Mouse (Mus musculus) hindlimb bud, embryonic 11.5 days (tissue): ENCODE measurements around the gene Traf7.

Experiments used
- DNase-seq: peaks from one replicate; pipeline ENCODE4 v3.0.0-alpha.2; 2012; ENCODE audit warnings: low read depth, low spot score; ENCODE audit errors: extremely low spot score

Traf7 gene

GRCm38 (mm10) chr17:24478663-24479380 is 48.9 kb downstream of the Traf7 start, which contains the start of gene Mlst8:
TSS of gene Mlst8 (minus strand) at chr17:24479078.
- DNase-seq = peak; percentile 94

GRCm38 (mm10) chr17:24477985-24478600 is 49.6 kb downstream of the Traf7 start:
- DNase-seq = no peak

- no peak for DNase-seq
Measured at GRCm38 (mm10) chr17:24477053-24477984, 50.4 kb downstream of the Traf7 start.

GRCm38 (mm10) chr17:24476022-24476776 is 51.5 kb downstream of the Traf7 start:
- no peak for DNase-seq

GRCm38 (mm10) chr17:24475586-24475985 is 52.2 kb downstream of the Traf7 start:
- DNase-seq = no peak

GRCm38 (mm10) chr17:24474557-24474956 is 53.2 kb downstream of the Traf7 start:
- no peak for DNase-seq

- no peak for DNase-seq
Measured at GRCm38 (mm10) chr17:24473612-24474275, 54.0 kb downstream of the Traf7 start, which contains the start of gene Bricd5. TSS of gene Bricd5 (plus strand) at chr17:24473884.

- no peak for DNase-seq
Measured at GRCm38 (mm10) chr17:24472512-24472911, 55.2 kb downstream of the Traf7 start.

GRCm38 (mm10) chr17:24470701-24471527 is 56.8 kb downstream of the Traf7 start:
- DNase-seq = no peak

GRCm38 (mm10) chr17:24469910-24470602 is 57.7 kb downstream of the Traf7 start, which contains the start of the genes E4f1 and Pgp:
TSS of gene E4f1 (minus strand) at chr17:24470313.
TSS of gene Pgp (plus strand) at chr17:24470392.
- peak; percentile 88 for DNase-seq

- DNase-seq = no peak
Measured at GRCm38 (mm10) chr17:24469336-24469909, 58.3 kb downstream of the Traf7 start.

GRCm38 (mm10) chr17:24468636-24469246 is 59.0 kb downstream of the Traf7 start:
- DNase-seq = no peak

- DNase-seq = no peak
Measured at GRCm38 (mm10) chr17:24463374-24464133, 64.2 kb downstream of the Traf7 start.

GRCm38 (mm10) chr17:24462932-24463331 is 64.8 kb downstream of the Traf7 start:
- no peak for DNase-seq

GRCm38 (mm10) chr17:24461580-24461979 is 66.2 kb downstream of the Traf7 start:
- DNase-seq = peak; percentile 28
